Mouse (Mus musculus): ENCODE measurements at regions not wholly inside any gene's neighbourhood (a gene's known extent, or its start where the extent isn't known, plus 50 kb on each side); places are given as distances from the start of the nearest gene placed in this dataset.

- H3K4me3 ChIP-seq = no peak overlapping the region
- no peaks in the 10 kb centered on the region for H3K79me2 ChIP-seq (replicated peaks; ENCODE audit: control insufficient read depth, insufficient read depth, low read length)
- no peaks in the 10 kb centered on the region for H3K27me3 ChIP-seq (ENCODE audit: control insufficient read depth, insufficient read depth, low read length)
- DNase-seq = no peak
- no peaks in the 10 kb centered on the region for H3K4me1 ChIP-seq (ENCODE audit: control insufficient read depth, insufficient read depth, low read length)
- TF ChIP-seq POLR2A (IDR thresholded peaks at IDR 0.05; ENCODE audit: insufficient read depth, low read depth, low read length) (no peak), EP300 (IDR thresholded peaks at IDR 0.05; ENCODE audit: insufficient read depth, low read depth, low read length) (no peak), CTCF (IDR thresholded peaks at IDR 0.05) (no peak)
- no peak overlapping the region for H3K9ac ChIP-seq (ENCODE audit: low read depth, low read length)
- 28% methylated on average over 5 of the region's 5 CpGs for WGBS
- intact Hi-C loops (cut with DNase I) = no loop called here
- no peaks in the 10 kb centered on the region for H3K36me3 ChIP-seq (ENCODE audit: control insufficient read depth, insufficient read depth, low read length)
- H3K27ac ChIP-seq = no peak overlapping the region
These were observed 443.4 kb downstream of the Fam19a5 start for GRCm38 (mm10) chr15:87987322-87987985.

GRCm38 (mm10) chr15:87994546-87994945 lies 450.4 kb downstream of the Fam19a5 start:
- 61% methylated on average over 8 of the region's 8 CpGs for WGBS
- H3K9ac ChIP-seq (ENCODE audit: low read depth, low read length) = no peak overlapping the region
- H3K27me3 ChIP-seq (ENCODE audit: control insufficient read depth, insufficient read depth, low read length) = no peaks in the 10 kb centered on the region
- TF ChIP-seq POLR2A (IDR thresholded peaks at IDR 0.05; ENCODE audit: insufficient read depth, low read depth, low read length) (no peak), CTCF (IDR thresholded peaks at IDR 0.05) (no peak), EP300 (IDR thresholded peaks at IDR 0.05; ENCODE audit: insufficient read depth, low read depth, low read length) (no peak)
- no peak overlapping the region for H3K27ac ChIP-seq
- no peaks in the 10 kb centered on the region for H3K36me3 ChIP-seq (ENCODE audit: control insufficient read depth, insufficient read depth, low read length)
- no peak for DNase-seq
- no peaks in the 10 kb centered on the region for H3K79me2 ChIP-seq (replicated peaks; ENCODE audit: control insufficient read depth, insufficient read depth, low read length)
- no peak overlapping the region for H3K4me3 ChIP-seq
- intact Hi-C loops (cut with DNase I) = no loop called here
- H3K4me1 ChIP-seq (ENCODE audit: control insufficient read depth, insufficient read depth, low read length) = no peaks in the 10 kb centered on the region

- no peaks in the 10 kb centered on the region for H3K79me2 ChIP-seq (replicated peaks; ENCODE audit: control insufficient read depth, insufficient read depth, low read length)
- no peak overlapping the region for H3K9ac ChIP-seq (ENCODE audit: low read depth, low read length)
- H3K4me1 ChIP-seq (ENCODE audit: control insufficient read depth, insufficient read depth, low read length) = no peaks in the 10 kb centered on the region
- 73% methylated on average over 5 of the region's 5 CpGs for WGBS
- TF ChIP-seq CTCF (IDR thresholded peaks at IDR 0.05) = no peak
- no peak for TF ChIP-seq POLR2A (IDR thresholded peaks at IDR 0.05; ENCODE audit: insufficient read depth, low read depth, low read length)
- TF ChIP-seq EP300 (IDR thresholded peaks at IDR 0.05; ENCODE audit: insufficient read depth, low read depth, low read length) = no peak
- H3K27me3 ChIP-seq (ENCODE audit: control insufficient read depth, insufficient read depth, low read length) = no peaks in the 10 kb centered on the region
- no peak overlapping the region for H3K4me3 ChIP-seq
- DNase-seq = no peak
- no peaks in the 10 kb centered on the region for H3K36me3 ChIP-seq (ENCODE audit: control insufficient read depth, insufficient read depth, low read length)
- no peak overlapping the region for H3K27ac ChIP-seq
- intact Hi-C loops (cut with DNase I) = no loop called here
These were observed 473.0 kb downstream of the Fam19a5 start for GRCm38 (mm10) chr15:88017076-88017475.

DNA sequence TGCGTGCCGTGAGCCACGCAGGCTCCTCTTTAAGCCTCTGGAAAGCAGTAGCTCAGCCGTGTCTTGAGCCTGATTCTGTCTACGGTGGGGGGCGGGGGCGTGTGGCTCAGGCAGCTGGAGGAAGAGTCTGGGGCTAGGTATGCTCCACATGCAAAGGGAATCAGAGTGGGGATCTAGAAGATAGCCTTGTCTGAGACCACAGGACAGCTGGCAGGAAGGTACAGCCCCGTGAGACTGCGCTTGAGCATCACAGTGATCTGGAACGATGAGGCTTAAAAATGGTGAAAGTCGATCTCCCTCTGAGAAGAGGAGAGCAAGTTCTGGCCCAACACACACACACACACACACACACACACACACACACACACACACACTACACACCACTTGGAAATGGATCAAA lies 488.7 kb downstream of the Fam19a5 start:
- no peak for DNase-seq
- intact Hi-C loops (cut with DNase I) = no loop called here
- TF ChIP-seq CTCF (IDR thresholded peaks at IDR 0.05) (no peak), POLR2A (IDR thresholded peaks at IDR 0.05; ENCODE audit: insufficient read depth, low read depth, low read length) (no peak), EP300 (IDR thresholded peaks at IDR 0.05; ENCODE audit: insufficient read depth, low read depth, low read length) (no peak)
- H3K27me3 ChIP-seq (ENCODE audit: control insufficient read depth, insufficient read depth, low read length) = no peaks in the 10 kb centered on the region
- H3K79me2 ChIP-seq (replicated peaks; ENCODE audit: control insufficient read depth, insufficient read depth, low read length) = no peaks in the 10 kb centered on the region
- H3K9ac ChIP-seq (ENCODE audit: low read depth, low read length) = no peak overlapping the region
- H3K4me1 ChIP-seq (ENCODE audit: control insufficient read depth, insufficient read depth, low read length) = no peaks in the 10 kb centered on the region
- WGBS = 86% methylated on average over 11 of the region's 11 CpGs
- H3K27ac ChIP-seq = no peak overlapping the region
- no peak overlapping the region for H3K4me3 ChIP-seq
- no peaks in the 10 kb centered on the region for H3K36me3 ChIP-seq (ENCODE audit: control insufficient read depth, insufficient read depth, low read length)

DNA sequence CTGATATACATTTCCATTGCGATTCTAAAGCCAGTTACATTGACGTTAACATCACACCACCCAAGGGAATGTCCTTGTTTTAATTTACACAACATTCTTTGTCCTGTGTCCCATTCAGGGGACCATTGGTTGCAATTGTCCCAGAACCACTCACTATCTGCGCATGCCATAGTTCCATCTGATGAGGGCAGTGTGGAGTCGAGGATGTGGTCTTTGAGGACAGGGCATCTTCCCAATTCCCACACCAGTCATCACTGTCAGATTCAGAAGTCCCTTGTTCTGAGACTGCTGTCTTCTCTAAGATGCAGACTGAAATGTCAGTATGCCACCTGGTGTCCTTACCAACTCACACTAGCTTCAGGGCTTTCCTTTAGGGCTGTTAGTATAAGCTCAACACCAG lies 489.6 kb downstream of the Fam19a5 start:
- no peaks in the 10 kb centered on the region for H3K27me3 ChIP-seq (ENCODE audit: control insufficient read depth, insufficient read depth, low read length)
- 69% methylated on average over 4 of the region's 4 CpGs for WGBS
- no peaks in the 10 kb centered on the region for H3K79me2 ChIP-seq (replicated peaks; ENCODE audit: control insufficient read depth, insufficient read depth, low read length)
- H3K4me1 ChIP-seq (ENCODE audit: control insufficient read depth, insufficient read depth, low read length) = no peaks in the 10 kb centered on the region
- no peak overlapping the region for H3K4me3 ChIP-seq
- DNase-seq = no peak
- intact Hi-C loops (cut with DNase I) = no loop called here
- no peak overlapping the region for H3K27ac ChIP-seq
- no peaks in the 10 kb centered on the region for H3K36me3 ChIP-seq (ENCODE audit: control insufficient read depth, insufficient read depth, low read length)
- H3K9ac ChIP-seq (ENCODE audit: low read depth, low read length) = no peak overlapping the region
- TF ChIP-seq EP300 (IDR thresholded peaks at IDR 0.05; ENCODE audit: insufficient read depth, low read depth, low read length) (no peak), POLR2A (IDR thresholded peaks at IDR 0.05; ENCODE audit: insufficient read depth, low read depth, low read length) (no peak), CTCF (IDR thresholded peaks at IDR 0.05) (no peak)

GRCm38 (mm10) chr15:88035486-88035885 lies 491.4 kb downstream of the Fam19a5 start:
- Histone ChIP-seq H3K36me3 (ENCODE audit: control insufficient read depth, insufficient read depth, low read length) (no peaks in the 10 kb centered on the region), H3K4me1 (ENCODE audit: control insufficient read depth, insufficient read depth, low read length) (no peaks in the 10 kb centered on the region), H3K27ac (no peak overlapping the region), H3K79me2 (replicated peaks; ENCODE audit: control insufficient read depth, insufficient read depth, low read length) (no peaks in the 10 kb centered on the region), H3K4me3 (no peak overlapping the region), H3K27me3 (ENCODE audit: control insufficient read depth, insufficient read depth, low read length) (no peaks in the 10 kb centered on the region), H3K9ac (ENCODE audit: low read depth, low read length) (no peak overlapping the region)
- no peak for TF ChIP-seq EP300 (IDR thresholded peaks at IDR 0.05; ENCODE audit: insufficient read depth, low read depth, low read length)
- TF ChIP-seq POLR2A (IDR thresholded peaks at IDR 0.05; ENCODE audit: insufficient read depth, low read depth, low read length) = no peak
- no peak for TF ChIP-seq CTCF (IDR thresholded peaks at IDR 0.05)
- no peak for DNase-seq
- intact Hi-C loops (cut with DNase I) = no loop called here
- 55% methylated on average over 8 of the region's 8 CpGs for WGBS

Data from heart, adult 2 months (tissue).